7 mouse cellular contexts compared by ENCODE assay signal in the genomic region with DNA sequence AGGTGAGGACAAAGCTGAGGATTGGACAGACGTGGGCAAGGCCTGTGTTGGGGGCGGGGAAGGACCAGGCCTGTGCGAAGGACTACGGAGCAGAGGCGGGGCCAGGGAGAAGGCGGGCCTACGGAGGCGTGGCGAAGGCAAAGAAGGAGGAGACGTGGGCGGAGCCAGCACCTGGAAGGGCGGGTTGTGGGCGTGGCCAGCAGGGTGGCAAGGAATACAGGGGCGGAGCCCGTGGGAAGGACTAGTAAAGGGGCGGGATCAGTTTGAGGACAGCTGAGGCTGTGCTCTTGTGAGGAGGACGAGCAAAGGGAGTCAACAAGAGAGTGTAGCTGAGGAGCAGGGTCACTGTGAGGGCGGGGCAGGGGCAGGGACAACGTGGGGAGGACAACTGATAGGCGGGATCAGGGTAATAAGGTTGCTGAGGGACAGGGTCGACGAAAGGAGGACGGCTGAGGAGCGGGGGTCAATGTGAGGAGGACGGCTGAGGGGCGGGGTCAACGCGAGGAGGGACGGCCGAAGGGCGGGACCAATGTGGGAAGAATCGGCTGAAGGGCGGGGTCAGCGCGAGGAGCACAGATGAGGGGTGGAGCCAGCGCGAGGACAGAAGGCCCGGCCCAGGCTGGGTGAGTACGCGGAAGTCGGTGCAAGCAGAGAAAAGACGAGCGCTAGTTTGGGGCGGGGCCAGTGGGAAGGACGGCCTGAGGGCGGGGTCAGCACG. TPM values are rescaled to one million over a fixed set of nuclear protein-coding genes. Genes with fewer than 3 reads are reported as not detected.
DNase-seq lines count a peak whose midpoint lies in the region; ATAC-seq and TF ChIP-seq lines count a peak whose summit lies in the region.

No protein-coding gene starts in this region.

- peak; percentile 90 for ATAC-seq in intestine, postnatal 0 days
- ATAC-seq in midbrain, embryonic 12.5 days (ENCODE audit: low FRiP score, low read depth), result peak; percentile 88

- peak overlapping the region; percentile 85; the same call in 1 of the 2 replicates for H3K9ac ChIP-seq in intestine, postnatal 0 days (ENCODE audit: low read depth, low read length)
- peak overlapping the region; percentile 29; the same call in 1 of the 2 replicates for H3K9ac ChIP-seq in midbrain, embryonic 12.5 days (replicated peaks)

- H3K4me1 ChIP-seq in embryonic facial prominence, embryonic 10.5 days, result peaks cover 73% of the 10 kb centered on the region
- H3K4me1 ChIP-seq in intestine, postnatal 0 days (replicated peaks; ENCODE audit: control insufficient read depth, insufficient read depth, low read length), result peaks cover 23% of the 10 kb centered on the region
- H3K4me1 ChIP-seq in midbrain, embryonic 12.5 days, result peaks cover 44% of the 10 kb centered on the region
- peaks cover 32% of the 10 kb centered on the region for H3K4me1 ChIP-seq in small intestine, adult 2 months (ENCODE audit: control insufficient read depth, insufficient read depth, insufficient read length, low read length)

- H3K36me3 ChIP-seq in embryonic facial prominence, embryonic 10.5 days (replicated peaks), result no peaks in the 10 kb centered on the region
- no peaks in the 10 kb centered on the region for H3K36me3 ChIP-seq in intestine, postnatal 0 days (ENCODE audit: control insufficient read depth, insufficient read depth)
- H3K36me3 ChIP-seq in midbrain, embryonic 12.5 days, result no peaks in the 10 kb centered on the region
- H3K36me3 ChIP-seq in small intestine, adult 2 months (ENCODE audit: control insufficient read depth, insufficient read depth, low read length), result no peaks in the 10 kb centered on the region

- peak; percentile 100 for DNase-seq in adrenal gland, postnatal 10 days
- peak; percentile 100 for DNase-seq in embryonic facial prominence, embryonic 10.5 days (ENCODE audit: low spot score)
- DNase-seq in gonadal fat pad, adult 2 months (ENCODE audit: low read depth), result peak; percentile 66
- DNase-seq in left cerebral cortex, postnatal 4 days, result peak; percentile 100

- H3K4me3 ChIP-seq in embryonic facial prominence, embryonic 10.5 days, result peak overlapping the region; percentile 78
- peak overlapping the region; percentile 85 for H3K4me3 ChIP-seq in intestine, postnatal 0 days (ENCODE audit: low read depth, low read length)
- peak overlapping the region; percentile 64 for H3K4me3 ChIP-seq in midbrain, embryonic 12.5 days
- H3K4me3 ChIP-seq in small intestine, adult 2 months (ENCODE audit: low read depth, low read length), result peak overlapping the region; percentile 67

- peak overlapping the region; percentile 85 for H3K27ac ChIP-seq in embryonic facial prominence, embryonic 10.5 days (replicated peaks)
- peak overlapping the region; percentile 85 for H3K27ac ChIP-seq in intestine, postnatal 0 days (ENCODE audit: low read depth, low read length)
- H3K27ac ChIP-seq in midbrain, embryonic 12.5 days (replicated peaks), result peak overlapping the region; percentile 67
- peak overlapping the region; percentile 70 for H3K27ac ChIP-seq in small intestine, adult 2 months (ENCODE audit: insufficient read depth, low read depth, low read length)

- intact Hi-C loops in left cerebral cortex, postnatal 4 days (cut with DNase I), result no loop called here

- H3K4me2 ChIP-seq in intestine, postnatal 0 days (replicated peaks; ENCODE audit: low read depth), result peak overlapping the region; percentile 97
- peak overlapping the region; percentile 95 for H3K4me2 ChIP-seq in midbrain, embryonic 12.5 days (replicated peaks)

- TF ChIP-seq POLR2A in small intestine, adult 2 months (IDR thresholded peaks at IDR 0.05; ENCODE audit: low read depth, low read length), result no peak

- whole genome bisulfite sequencing in embryonic facial prominence, embryonic 10.5 days, result under 1% methylated on average over 47 of the region's 47 CpGs
- WGBS in intestine, postnatal 0 days, result under 1% methylated on average over 38 of the region's 47 CpGs
- WGBS in midbrain, embryonic 12.5 days, result under 1% methylated on average over 47 of the region's 47 CpGs
- WGBS in small intestine, adult 2 months, result under 1% methylated on average over 47 of the region's 47 CpGs

- H3K27me3 ChIP-seq in embryonic facial prominence, embryonic 10.5 days (replicated peaks; ENCODE audit: low read depth, poor library complexity, severe bottlenecking), result peaks cover 71% of the 10 kb centered on the region
- H3K27me3 ChIP-seq in intestine, postnatal 0 days (replicated peaks; ENCODE audit: control insufficient read depth, insufficient read depth, low read length), result no peaks in the 10 kb centered on the region
- peaks cover 58% of the 10 kb centered on the region for H3K27me3 ChIP-seq in midbrain, embryonic 12.5 days
- no peaks in the 10 kb centered on the region for H3K27me3 ChIP-seq in small intestine, adult 2 months (ENCODE audit: control insufficient read depth, insufficient read depth, low read length)

- H3K9me3 ChIP-seq in embryonic facial prominence, embryonic 10.5 days, result no peaks in the 10 kb centered on the region
- H3K9me3 ChIP-seq in intestine, postnatal 0 days (ENCODE audit: control insufficient read depth), result no peaks in the 10 kb centered on the region
- no peaks in the 10 kb centered on the region for H3K9me3 ChIP-seq in midbrain, embryonic 12.5 days

- TF ChIP-seq CTCF in intestine, postnatal 0 days (IDR thresholded peaks at IDR 0.05; ENCODE audit: low read depth), result no peak
- no peak for TF ChIP-seq CTCF in small intestine, adult 2 months (IDR thresholded peaks at IDR 0.05; ENCODE audit: extremely low read depth, insufficient read length, insufficient replicate concordance, low read depth, low read length)

RNA-seq across cellular contexts. Expression of a gene that starts 0.5 kb away (rescaled TPM):
- total RNA-seq in adrenal gland, postnatal 10 days (2021), result 10 to 100 TPM; 27.2 to 29.0 TPM
- polyA plus RNA-seq in embryonic facial prominence, embryonic 10.5 days (2016; fragmentation: Nextera tagmentation; extraction: Ambion mirVana), result 1.5 and 2.0 TPM in 2 replicates
- polyA plus RNA-seq in gonadal fat pad, adult 2 months (2012; rRNA removed), result 23.3 and 27.8 TPM in 2 replicates
- 7.7 and 9.8 TPM in 2 replicates for polyA plus RNA-seq in intestine, postnatal 0 days (2015; fragmentation: Nextera tagmentation; extraction: Ambion mirVana)
- 10 to 100 TPM in 1 of 2 experiments, 1 to 10 TPM in 1; 8.6 to 12.2 TPM for total RNA-seq in left cerebral cortex, postnatal 4 days (2021)
- 3.0 TPM in 2 replicates for polyA plus RNA-seq in midbrain, embryonic 12.5 days (2016; fragmentation: Nextera tagmentation; extraction: Ambion mirVana)
- polyA plus RNA-seq in small intestine, adult 2 months (2012; rRNA removed), result 153 and 187 TPM in 2 replicates

Comparison
In these comparisons a context has a peak if more than half of its experiments do, and no peak if none do; other contexts are left out.
1. Peak in every context shown above with its lines: DNase-seq, ATAC-seq, H3K4me3 ChIP-seq and H3K27ac ChIP-seq.